Mouse (Mus musculus) A20 (cell line): ENCODE measurements around the gene Mdh2.

Experiments
- DNase-seq: peaks from one replicate; pipeline ENCODE4 v3.0.0-alpha.2; 2011; ENCODE audit warnings: low read depth, low spot score

The Mdh2 gene

DNA sequence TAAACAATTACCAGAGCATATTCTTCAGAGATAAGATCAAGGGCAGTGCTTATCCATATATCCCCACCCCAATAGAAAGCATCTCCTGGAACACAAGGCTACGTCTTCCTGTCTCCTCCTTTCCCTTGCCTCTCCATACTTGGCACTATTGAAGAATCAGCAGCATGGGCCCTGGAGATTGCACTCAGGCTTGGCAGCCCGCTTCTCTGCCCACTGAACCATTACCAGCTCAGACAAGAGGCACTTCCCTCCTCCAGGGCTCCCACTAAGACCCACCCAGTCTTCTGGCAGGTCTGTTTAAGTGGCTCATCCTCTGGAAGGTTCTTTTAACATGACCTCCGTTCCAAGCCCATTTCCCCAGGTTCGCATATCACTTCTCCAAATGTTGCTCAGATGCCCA, 1.7 kb upstream of the Mdh2 start:
- no peak for DNase-seq

DNA sequence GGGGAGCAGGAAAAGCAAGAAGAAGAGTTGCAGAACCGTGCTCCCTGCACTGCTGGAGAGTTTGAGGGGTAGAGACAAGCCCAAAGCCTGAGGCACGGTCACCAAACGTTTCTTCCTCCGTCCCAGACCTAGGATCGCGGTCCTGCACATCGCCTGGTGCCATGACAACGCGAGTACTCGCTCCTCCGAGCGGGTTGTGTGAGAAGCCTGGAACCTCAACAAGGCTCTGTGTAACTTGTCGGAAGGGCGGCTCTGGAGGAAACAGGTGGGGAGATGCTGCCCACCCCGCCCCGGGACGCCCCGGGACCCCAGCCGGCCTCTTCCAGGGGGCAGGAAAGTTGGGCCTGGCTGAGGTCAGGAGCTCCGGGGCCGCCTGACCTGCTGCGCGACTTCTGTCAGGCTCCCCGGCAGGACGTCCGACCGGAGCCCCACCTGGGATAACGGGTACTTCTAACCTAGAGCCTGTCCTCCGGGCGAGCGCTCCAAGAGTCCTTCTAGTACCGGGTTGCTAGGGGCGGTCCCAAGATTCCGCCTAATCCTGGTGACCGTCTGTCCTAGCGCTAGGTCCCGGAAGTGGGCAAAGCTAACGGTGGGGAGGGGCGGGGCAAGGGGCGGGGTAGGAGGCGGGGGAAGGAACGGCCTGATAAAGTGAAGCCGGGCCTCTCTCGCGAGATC, 347 bp upstream of the Mdh2 start, which contains the start of gene Styxl1:
Styxl1 (minus strand) TSS at position 590 of the 675 bp plus-strand sequence.
- DNase-seq = no peak

DNA sequence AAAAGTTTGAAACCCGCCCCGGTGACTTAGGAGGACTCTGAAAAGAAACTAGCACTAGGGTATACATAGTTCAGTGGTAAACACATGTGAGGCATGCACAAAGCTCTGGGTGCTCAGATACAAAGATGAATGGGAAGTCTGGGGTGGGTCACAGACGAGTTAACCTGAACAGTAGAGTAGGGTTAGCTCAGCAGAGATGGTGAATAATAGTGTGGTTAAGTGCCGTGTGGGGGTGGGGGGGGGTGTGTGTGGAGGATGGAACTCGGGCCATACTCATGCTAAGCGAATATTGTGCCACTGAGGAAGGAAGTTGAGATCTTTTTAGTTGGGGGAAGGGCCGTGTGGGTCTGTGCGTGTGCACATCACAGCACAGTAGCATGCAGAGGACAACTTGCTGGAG, 2.1 kb downstream of the Mdh2 start:
- no peak for DNase-seq

DNA sequence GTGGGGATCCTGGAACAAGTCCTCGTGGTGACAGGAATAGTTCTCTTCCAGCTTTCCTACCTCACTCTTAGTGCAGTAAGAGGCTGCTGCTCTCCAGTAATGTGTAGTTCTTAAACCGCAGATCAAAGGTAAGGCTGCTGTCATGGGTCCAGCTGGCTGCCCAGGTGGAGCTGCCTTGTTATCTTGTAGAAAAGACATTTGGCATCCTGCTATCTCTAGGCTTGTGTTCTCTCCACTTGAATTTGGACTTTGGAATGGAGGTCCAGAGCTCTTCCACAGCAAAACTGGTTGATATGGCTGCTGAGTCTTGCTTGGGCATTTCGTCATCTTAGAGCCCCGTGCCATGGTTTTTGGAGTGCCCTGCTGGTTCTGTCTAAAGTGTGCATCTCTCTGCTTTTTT, 4.6 kb downstream of the Mdh2 start:
- no peak for DNase-seq

DNA sequence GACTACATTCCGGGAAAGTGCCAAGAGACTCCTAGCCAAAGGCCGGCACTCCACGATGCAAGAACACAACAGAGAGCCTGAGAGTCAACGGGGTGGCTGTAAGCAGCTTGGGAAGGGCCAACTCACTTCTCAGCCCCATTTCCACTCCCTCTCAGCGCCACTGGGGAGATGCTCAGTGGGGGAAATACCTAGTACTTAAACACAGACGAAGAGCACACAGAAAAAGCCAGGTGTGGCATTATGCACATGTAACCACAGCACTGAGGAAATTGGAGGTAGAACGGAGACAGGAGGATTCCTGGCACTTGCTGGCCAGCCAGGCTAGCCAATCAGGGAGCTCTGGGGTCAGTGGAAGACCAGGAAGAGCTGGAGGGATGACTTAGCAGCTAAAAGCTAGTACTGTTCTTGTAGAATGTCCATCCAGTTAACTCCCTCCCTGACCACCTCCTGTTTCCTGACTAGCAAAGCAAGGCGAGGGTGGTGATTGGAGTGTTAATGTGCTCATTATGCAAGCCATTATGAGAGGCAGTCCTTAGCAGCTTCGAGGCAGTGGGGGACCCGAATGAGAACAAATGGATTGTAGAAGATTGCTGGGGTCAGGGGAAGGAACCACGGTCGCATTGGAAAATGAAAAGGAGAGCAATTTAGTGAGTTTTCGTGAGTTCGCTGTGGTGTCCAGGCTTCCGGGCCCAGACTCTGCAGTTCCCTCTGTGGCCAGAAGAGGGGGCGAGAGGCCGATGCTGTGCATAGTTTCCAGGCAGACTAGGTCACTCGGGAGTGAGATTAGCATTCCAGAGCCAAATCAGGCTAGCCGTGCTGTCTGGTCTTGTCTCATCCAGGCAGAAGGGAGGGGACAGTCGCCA, 15.9 kb downstream of the Mdh2 start:
- peak; percentile 77 for DNase-seq

DNA sequence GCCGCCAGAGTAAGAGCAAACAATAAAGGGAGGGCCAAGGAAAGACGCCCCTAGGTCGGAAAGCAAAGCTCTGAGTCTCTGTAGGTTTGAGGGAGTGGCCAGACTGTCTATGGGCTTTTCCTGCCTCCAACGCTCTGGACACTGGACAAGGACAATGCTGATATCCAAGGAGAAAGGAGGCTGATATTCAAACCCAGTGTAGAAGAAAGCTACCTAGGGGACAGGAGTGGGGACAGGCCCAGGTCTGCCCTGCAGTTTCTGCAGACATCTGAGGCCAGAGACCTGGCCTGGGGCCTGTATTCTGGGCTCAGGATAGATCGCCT, 16.5 kb downstream of the Mdh2 start:
- no peak for DNase-seq

DNA sequence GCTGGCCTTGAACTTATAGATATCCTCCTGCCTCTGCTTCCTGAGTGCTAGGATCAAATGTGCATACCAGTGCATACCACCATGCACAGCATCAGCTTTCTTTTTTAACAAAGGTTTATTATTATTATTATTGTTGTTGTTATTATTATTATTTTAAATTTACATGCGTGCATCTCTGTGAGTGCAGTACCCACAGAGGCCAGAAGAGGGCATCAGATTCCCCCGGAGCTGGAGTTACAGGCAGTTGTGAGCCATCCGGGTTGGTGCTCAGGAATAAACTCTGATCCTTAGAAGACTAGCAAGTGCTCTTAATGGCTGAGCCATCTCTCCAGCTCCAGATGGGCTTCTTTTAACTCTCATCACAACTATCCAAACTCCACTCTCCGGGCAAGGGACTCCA, 21.5 kb downstream of the Mdh2 start:
- peak; percentile 43 for DNase-seq

DNA sequence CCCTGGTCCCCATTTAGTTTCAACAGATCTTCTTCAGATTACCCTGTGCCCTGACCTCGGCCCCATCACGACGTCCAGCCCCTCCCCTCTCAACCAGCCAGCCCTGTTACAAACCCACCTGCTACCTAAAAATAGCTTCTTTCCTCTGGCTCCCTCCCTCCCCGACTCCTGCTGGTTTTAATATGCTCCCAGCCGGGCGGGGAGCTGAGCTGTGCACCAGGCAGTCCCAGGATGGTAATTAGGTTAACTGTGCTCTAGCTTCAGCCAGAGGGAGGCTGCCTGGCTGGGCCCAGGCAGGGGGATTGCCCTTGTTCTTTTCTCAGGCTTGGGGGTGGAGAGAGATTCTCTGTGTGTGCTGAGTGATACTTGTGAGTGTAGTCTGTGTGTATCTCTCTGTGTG, 22.6 kb downstream of the Mdh2 start:
- no peak for DNase-seq

DNA sequence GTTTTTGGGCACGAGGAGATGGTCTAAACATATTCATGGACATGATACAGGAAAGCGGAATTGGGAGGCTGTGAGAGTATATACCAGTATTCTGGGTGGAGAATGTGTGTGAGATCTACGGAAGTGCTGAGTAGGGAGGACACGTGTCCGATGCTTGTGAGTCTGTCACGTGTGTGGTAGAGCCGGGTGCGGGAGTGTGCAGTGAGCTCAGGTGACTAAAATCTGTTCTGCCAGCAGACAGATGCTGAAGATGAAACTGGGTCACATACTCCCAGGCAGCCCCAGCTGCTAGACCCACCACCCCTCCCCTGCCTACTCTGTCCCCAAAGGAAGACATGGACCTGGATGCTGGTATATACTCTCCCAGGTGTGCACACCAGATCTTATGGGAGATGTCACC, 24.4 kb downstream of the Mdh2 start:
- no peak for DNase-seq

DNA sequence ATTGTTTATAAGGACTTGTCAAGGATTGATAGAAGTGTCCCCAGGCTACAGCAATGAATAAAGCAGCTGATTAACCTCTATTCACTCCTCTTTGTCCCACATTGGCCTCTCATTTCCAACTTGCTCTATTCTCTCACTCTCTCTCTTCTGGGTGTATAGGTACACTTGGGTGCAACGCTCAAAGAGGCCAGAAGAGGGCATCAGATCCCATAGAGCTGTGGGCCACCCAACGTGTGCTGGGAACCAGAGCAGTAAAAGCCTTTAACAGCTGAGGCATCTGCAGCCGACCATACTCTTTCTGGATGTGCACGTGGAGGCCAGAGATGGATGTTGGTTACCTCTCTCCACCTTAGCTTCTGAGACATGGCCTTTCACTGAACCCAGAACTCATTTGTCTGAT, 24.9 kb downstream of the Mdh2 start:
- peak; percentile 51 for DNase-seq

DNA sequence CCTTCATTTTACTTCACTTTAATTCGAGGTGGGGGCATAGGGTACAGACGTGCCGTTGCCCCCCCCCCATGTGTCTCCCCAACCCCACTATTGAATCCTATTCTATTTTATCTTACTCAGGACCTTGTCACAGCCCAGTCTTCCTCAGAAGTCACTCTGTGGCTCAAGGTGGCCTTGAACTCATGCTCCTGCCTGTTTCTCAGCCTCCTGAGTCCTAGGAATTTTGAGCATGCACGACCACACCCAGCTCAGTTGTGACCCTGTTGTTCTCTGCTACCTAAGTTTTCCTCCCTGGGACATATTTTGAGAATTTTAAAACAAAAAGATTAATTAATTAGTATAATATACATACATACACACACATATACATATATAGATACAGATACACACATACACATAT, 25.4 kb downstream of the Mdh2 start:
- DNase-seq = no peak

DNA sequence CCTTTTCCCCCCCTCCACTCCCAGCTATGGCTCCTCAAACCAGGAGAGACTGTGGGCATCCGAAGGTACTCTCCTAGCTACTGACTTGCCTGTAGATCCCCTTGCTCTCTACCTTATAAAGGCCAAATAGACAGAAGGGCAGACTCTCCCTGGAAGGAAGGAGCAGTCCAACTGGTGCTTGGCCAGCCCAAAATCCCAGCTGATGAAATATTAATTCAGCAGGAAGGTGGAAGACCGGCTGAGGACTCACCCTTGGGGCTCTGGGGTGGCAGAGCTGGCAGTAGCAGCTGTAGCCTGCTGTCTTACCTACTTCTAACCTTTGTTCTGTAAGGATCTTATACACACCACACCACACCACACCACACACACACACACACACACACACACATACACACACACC, 26.5 kb downstream of the Mdh2 start:
- no peak for DNase-seq

DNA sequence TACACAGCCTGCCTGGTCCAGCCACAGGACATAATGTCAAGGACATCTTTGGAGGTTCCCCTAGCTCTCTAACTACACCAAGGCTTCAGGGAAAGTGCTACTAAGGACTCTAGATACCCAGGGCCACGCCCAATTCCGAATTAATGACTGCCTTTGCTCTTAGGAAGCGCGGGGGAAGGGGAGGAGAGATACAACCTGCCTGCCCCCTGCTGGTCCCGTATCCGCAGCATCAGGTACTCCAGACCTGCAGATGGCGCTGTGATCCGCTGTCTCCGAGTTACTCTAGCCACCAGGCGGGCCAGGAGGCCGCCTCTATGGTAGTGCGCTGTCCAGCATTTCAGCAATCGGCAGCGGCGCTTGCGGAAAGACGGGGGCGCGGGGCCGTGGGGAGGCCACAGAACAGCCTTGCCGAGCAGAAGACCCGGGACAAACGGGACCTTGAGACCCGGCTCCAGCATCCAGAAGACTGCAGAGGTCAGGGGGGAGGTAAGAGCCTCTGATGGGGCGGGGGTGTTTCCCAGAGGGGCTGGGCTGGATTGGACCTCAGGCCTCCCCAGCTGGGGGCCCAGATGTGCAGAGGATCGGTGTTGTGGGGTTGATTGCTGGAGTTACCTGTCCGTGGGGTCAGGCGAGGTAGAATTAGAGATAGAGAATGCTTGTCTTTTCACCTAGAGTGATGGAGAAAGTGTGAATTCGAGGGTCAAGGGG, 28.4 kb downstream of the Mdh2 start, which contains the start of gene Srrm3:
Srrm3 (plus strand) TSS at position 336 of the 708 bp plus-strand sequence.
- DNase-seq = peak; percentile 89

DNA sequence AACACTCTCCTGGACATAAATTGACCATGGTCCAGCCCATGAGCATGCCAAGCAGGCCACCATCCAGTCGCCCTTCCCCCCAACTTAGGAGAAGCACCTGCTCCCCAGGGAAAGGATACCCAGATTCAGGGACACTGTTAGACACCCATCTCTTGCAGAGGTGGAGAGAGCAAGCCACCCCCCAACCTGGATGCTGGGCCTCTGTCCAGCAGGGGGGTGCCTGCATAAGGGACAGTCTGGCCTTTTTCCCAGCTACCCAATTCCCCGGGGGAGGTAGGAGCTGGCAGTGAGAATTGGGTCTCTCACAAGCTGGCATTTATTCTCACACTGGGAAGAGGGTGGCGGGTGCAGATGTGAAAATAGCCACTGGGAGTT, 29.0 kb downstream of the Mdh2 start:
- DNase-seq = no peak

DNA sequence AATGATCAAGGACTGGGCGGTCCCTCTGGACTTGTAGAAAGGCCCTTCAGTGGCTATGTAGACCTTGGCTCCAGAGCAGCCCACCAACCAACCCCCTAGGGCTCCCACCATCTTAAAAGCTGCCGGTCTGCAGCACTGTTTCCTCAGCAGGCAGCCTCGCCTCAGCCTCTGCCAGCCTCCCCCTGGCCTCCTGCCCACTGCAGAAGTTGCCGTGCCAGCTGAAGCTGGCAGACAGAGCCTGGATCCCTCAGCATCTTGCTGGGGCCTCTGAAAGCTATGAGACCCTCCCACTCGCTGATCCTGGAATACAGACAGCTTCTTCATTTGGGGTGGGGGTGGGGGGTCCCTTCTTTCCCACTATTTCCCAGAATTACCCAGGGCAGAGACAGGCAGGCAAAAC, 34.7 kb downstream of the Mdh2 start:
- no peak for DNase-seq

DNA sequence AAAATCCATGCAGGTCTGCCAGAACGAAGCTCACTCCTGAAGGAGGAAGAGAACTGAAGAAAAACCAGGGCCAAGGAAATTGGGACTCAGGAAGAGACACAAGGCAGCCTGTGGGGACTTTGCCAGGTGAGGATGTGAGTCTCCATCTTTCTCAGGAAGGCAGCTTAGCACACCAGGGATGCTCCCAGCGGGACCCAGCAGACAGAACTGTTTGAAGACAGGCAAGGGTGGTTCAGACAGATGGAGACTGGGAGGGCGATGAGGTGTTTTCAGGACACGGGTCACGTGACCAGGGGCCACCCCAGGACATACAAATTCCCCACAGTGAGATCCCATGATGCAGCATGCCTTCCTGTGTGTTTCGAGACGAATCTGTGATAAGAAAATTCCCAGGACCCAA, 40.2 kb downstream of the Mdh2 start:
- no peak for DNase-seq

DNA sequence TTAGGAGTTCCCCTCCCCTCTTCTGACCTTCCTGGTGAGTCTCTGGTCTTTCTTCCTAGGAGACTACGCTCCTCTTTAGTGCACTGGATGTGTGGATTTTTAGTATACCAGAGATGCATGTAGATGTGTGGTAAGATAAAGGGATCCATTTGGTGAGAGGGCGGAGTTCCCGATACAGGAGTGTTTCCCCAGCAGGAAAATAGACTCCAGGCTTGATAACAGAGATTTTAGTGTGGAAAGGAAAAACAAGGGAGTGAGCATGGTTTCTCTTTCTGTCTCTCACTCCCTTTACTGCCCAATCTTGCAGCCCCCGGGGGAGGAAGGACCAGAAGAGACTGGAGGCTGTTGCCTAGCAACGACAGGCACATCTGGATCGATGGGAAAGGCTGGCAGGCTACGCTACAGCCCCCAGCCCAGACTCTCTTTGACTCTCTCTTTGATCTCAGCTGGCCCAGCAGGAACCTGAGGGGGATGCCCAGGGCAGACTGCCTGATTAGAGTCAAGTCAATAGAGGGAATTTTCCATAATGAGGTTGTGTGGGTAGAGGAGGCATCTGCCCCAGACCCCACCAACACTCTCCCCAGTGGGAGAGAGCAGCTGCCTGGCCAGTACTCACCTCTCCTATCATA, 44.1 kb downstream of the Mdh2 start:
- no peak for DNase-seq

DNA sequence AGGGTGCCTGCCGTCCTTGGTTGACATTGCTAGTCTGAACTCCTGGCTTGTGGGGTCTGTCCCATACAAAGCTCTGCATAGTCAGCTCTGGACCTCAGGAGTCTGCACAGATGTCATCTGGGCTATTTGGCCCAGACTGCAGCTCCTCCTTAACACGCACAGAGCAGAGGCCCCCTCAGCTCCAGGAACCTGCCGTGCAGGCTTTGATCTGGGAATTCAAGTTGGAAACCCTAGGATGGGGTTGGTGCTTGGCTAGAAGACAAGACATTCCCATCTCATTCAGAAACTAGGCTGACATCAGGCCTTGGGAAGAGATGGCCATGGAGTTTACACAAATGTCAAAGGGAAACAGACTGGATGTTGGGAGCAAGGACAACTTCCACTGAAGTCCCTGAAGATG, 46.2 kb downstream of the Mdh2 start:
- DNase-seq = no peak

DNA sequence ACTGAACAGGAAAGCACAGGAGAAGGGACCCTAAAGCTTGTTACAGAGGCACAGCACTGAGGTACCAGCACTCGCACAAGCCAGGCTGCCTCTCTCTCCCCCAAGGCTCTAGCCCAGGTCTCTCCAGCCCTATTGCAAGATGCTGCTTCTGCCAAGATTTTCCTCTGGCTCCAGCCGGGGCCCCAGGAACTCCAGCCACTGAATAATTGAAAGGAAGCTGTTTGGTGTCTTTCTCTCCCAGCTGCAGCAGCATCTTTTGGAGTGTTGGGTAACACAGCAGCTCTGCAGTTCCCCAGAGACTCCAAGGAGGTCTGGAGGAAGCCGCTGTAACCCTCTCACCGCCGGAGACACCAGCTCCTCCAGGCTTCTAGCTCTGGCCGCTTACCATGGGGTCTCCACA, 47.9 kb downstream of the Mdh2 start:
- DNase-seq = no peak

DNA sequence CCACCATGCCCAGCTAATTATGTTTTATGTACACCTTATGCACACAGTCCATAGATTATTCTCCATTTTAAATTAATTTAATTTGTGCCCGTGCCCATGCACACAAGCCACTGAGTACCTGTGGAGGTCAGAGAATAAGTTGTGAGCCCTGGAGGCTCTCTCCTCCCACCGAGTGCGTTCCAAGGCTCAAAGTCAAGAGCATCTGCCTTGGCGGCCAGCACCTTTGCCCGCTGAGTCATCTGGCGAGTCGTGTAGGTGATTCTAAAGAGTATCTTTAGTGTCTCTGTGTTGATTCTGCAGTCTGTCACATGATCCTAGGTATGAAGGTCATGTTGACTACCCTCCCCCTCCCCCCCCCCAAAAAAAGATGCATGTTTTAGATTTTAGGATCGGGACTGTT, 51.1 kb downstream of the Mdh2 start:
- DNase-seq = no peak

DNA sequence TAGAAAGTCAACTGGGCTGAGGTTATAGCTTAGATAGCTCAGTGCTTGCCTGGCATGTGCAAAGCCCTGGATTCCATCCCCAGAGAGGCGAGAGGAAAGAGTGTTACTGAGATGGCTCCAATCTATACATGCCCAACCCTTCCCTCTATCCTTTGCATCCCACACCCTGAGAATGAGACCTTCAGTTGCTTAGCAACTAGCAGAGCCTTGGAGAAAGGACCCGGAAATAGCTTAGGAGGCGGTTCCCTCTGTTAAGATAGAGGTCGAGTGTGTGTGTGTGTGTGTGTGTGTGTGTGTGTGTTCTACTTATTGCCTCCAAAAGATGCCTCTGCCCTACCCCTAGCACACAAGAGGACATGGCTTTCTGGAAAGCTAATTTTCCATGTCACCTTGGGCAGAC, 54.4 kb downstream of the Mdh2 start:
- DNase-seq = no peak

DNA sequence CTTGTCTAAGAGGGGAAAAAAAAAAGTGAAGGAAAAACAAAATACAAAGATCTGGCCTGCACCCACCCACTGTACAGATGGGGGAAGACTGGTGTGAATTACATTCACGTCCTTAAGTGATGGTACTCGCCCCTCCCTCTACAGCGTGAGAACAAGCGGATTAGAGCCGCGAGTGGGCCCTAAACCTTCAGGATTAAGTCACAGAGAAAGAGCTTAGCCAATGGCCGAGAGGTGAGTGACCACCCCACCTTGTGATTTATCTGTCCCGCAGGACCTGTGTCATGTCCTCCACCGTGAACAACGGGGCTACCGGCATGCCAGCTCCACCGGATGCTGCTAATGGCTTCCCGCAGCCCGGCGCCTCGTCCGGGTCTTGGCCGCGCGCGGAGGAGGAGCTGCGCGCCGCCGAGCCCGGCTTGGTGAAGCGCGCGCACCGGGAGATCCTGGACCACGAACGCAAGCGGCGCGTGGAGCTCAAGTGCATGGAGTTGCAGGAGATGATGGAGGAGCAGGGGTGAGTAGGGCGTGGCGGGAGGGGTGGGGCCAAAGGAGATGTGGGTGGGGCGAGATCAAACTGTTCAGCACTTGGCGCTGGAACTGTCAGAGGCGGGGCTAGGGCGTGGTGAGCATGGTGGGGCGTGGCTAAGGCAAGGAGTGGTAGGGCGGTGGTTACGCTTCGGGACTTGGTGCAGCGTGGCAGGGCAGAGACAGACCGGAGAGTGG, 56.6 kb downstream of the Mdh2 start:
- peak; percentile 83 for DNase-seq
